Mouse (Mus musculus) yolk sac, embryonic 10.5 days (tissue): ENCODE data around the gene Ppp2r2d.

Experiments
- DNase-seq: peaks from one replicate; pipeline ENCODE4 v3.0.0-alpha.2; 2017; ENCODE audit warnings: low spot score

Gene Ppp2r2d

GRCm38 (mm10) chr7:138863950-138864572, 18.2 kb downstream of the Ppp2r2d start:
- no peak for DNase-seq

- DNase-seq, result no peak
These were observed 18.9 kb downstream of the Ppp2r2d start for GRCm38 (mm10) chr7:138864776-138865175.

GRCm38 (mm10) chr7:138867286-138867685, 21.4 kb downstream of the Ppp2r2d start:
- DNase-seq, result no peak

GRCm38 (mm10) chr7:138868316-138868715, 22.4 kb downstream of the Ppp2r2d start:
- DNase-seq, result no peak

- DNase-seq, result peak; percentile 53
These were observed 27.1 kb downstream of the Ppp2r2d start for GRCm38 (mm10) chr7:138872956-138873355.

GRCm38 (mm10) chr7:138875031-138875430, 29.2 kb downstream of the Ppp2r2d start:
- no peak for DNase-seq

GRCm38 (mm10) chr7:138883724-138884123, 37.8 kb downstream of the Ppp2r2d start:
- no peak for DNase-seq

GRCm38 (mm10) chr7:138885365-138886289, 39.7 kb downstream of the Ppp2r2d start:
- no peak for DNase-seq

- peak; percentile 74 for DNase-seq
These were observed 52.2 kb downstream of the Ppp2r2d start for GRCm38 (mm10) chr7:138898122-138898521.

GRCm38 (mm10) chr7:138898743-138899142, 52.9 kb downstream of the Ppp2r2d start:
- DNase-seq, result no peak

- peak; percentile 52 for DNase-seq
These were observed 58.1 kb downstream of the Ppp2r2d start for GRCm38 (mm10) chr7:138903886-138904435.

GRCm38 (mm10) chr7:138906441-138906840, 60.6 kb downstream of the Ppp2r2d start:
- no peak for DNase-seq

GRCm38 (mm10) chr7:138907043-138907442, 61.2 kb downstream of the Ppp2r2d start:
- peak; percentile 82 for DNase-seq

GRCm38 (mm10) chr7:138907976-138908375, 62.1 kb downstream of the Ppp2r2d start:
- DNase-seq, result peak; percentile 75

GRCm38 (mm10) chr7:138908768-138909276, 62.9 kb downstream of the Ppp2r2d start:
- no peak for DNase-seq

GRCm38 (mm10) chr7:138909277-138910192, 63.7 kb downstream of the Ppp2r2d start, which contains the start of gene Bnip3:
Bnip3 (minus strand) TSS chr7:138909519.
- peak; percentile 98 for DNase-seq

- DNase-seq, result no peak
These were observed 64.3 kb downstream of the Ppp2r2d start for GRCm38 (mm10) chr7:138910193-138910562.

- DNase-seq, result no peak
These were observed 67.7 kb downstream of the Ppp2r2d start for GRCm38 (mm10) chr7:138913616-138914015.

GRCm38 (mm10) chr7:138919156-138919944, 73.5 kb downstream of the Ppp2r2d start:
- peak; percentile 87 for DNase-seq

GRCm38 (mm10) chr7:138921611-138922010, 75.7 kb downstream of the Ppp2r2d start:
- no peak for DNase-seq
